Comparison of ENCODE assay signal across 8 mouse cellular contexts in the genomic region with DNA sequence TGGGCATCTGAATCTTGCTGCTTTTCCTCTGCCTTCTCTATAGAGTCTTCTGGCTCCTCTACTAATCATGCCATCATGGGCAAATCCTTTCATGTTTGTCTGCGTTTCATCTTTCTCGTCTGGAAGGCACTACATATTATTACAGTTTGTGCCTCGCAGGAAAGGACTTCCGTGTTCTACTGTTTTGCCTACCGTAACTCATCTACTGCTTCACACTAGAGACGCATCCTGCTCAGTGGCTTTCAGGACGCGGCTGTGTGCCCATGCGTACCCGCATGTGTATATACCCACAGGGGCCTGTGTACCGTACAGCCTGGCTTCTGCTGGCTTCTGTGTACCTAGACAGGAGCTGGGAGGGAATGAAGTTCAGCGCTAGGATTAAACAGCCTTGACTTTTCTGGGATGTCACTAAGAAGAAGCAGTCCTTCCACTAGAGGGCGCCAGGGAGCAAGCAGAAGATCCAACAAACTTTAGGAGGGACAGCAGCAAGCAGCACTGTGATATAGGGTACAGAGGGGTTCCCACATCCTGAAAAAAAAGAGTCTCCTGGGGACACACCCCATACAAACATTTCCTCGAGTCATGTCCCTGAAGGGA.
DNase-seq lines count a peak whose midpoint lies in the region; ATAC-seq lines count a peak whose summit lies in the region.

No protein-coding gene starts in this region.

- WGBS in embryonic facial prominence, embryonic 10.5 days: 47% methylated on average over 14 of the region's 14 CpGs
- 42% methylated on average over 14 of the region's 14 CpGs for WGBS in heart, embryonic 13.5 days
- whole genome bisulfite sequencing in lung, embryonic 16.5 days: 34% methylated on average over 14 of the region's 14 CpGs

- no peaks in the 10 kb centered on the region for H3K36me3 ChIP-seq in embryonic facial prominence, embryonic 10.5 days (replicated peaks)
- H3K36me3 ChIP-seq in heart, embryonic 13.5 days: peaks cover 12% of the 10 kb centered on the region; the same call in 1 of the 2 replicates
- H3K36me3 ChIP-seq in lung, embryonic 16.5 days (ENCODE audit: control insufficient read depth, insufficient read depth, low read length): no peaks in the 10 kb centered on the region

- peak; percentile 82 for DNase-seq in ES-CJ7 (ENCODE audit: low read depth, low spot score)
- peak; percentile 85 to 87 for DNase-seq in adrenal gland, postnatal 36 days
- peak; percentile 84 for DNase-seq in embryonic facial prominence, embryonic 10.5 days (ENCODE audit: low spot score)
- peak; percentile 93 to 94 for DNase-seq in kidney, postnatal 4 days
- DNase-seq in right cerebral cortex, postnatal 25 days: peak; percentile 50
- peak; percentile 61 to 66 for DNase-seq in urinary bladder, postnatal 36 days (ENCODE audit: low spot score in 2 of 2)

- no peak overlapping the region for H3K27ac ChIP-seq in embryonic facial prominence, embryonic 10.5 days (replicated peaks)
- no peak overlapping the region for H3K27ac ChIP-seq in heart, embryonic 13.5 days (replicated peaks)
- no peak overlapping the region for H3K27ac ChIP-seq in lung, embryonic 16.5 days (ENCODE audit: low read length)

- H3K4me2 ChIP-seq in heart, embryonic 13.5 days: peak overlapping the region; percentile 53
- H3K4me2 ChIP-seq in lung, embryonic 16.5 days (ENCODE audit: low read depth, low read length): 0 out of 2 replicates have a peak overlapping the region, but pooled peaks have one; percentile 18

- no peak for ATAC-seq in heart, embryonic 13.5 days (ENCODE audit: extremely low read depth, insufficient number of reproducible peaks, low FRiP score, low TSS enrichment)
- peak; percentile 62 for ATAC-seq in lung, embryonic 16.5 days (ENCODE audit: low read depth)

- no peak overlapping the region for H3K4me3 ChIP-seq in embryonic facial prominence, embryonic 10.5 days
- H3K4me3 ChIP-seq in heart, embryonic 13.5 days: peak overlapping the region; percentile 27
- no peak overlapping the region for H3K4me3 ChIP-seq in lung, embryonic 16.5 days (ENCODE audit: low read length)

- no peaks in the 10 kb centered on the region for H3K9me3 ChIP-seq in embryonic facial prominence, embryonic 10.5 days
- no peaks in the 10 kb centered on the region for H3K9me3 ChIP-seq in heart, embryonic 13.5 days
- H3K9me3 ChIP-seq in lung, embryonic 16.5 days (ENCODE audit: control insufficient read depth, low read length): no peaks in the 10 kb centered on the region

- no peak overlapping the region for H3K9ac ChIP-seq in heart, embryonic 13.5 days
- H3K9ac ChIP-seq in lung, embryonic 16.5 days (ENCODE audit: low read length): no peak overlapping the region

- H3K4me1 ChIP-seq in embryonic facial prominence, embryonic 10.5 days: peaks cover 4% of the 10 kb centered on the region; the same call in 1 of the 2 replicates
- H3K4me1 ChIP-seq in heart, embryonic 13.5 days: no peaks in the 10 kb centered on the region
- peaks cover 2% of the 10 kb centered on the region for H3K4me1 ChIP-seq in lung, embryonic 16.5 days (replicated peaks; ENCODE audit: control insufficient read depth, insufficient read depth, low read length)

- H3K27me3 ChIP-seq in embryonic facial prominence, embryonic 10.5 days (replicated peaks; ENCODE audit: low read depth, poor library complexity, severe bottlenecking): no peaks in the 10 kb centered on the region
- H3K27me3 ChIP-seq in heart, embryonic 13.5 days (replicated peaks): no peaks in the 10 kb centered on the region
- no peaks in the 10 kb centered on the region for H3K27me3 ChIP-seq in lung, embryonic 16.5 days (ENCODE audit: control insufficient read depth, insufficient read depth, low read depth, low read length)
